Mouse (Mus musculus): Measurements from ENCODE around the gene Hmg20b. TPM values are rescaled to one million over a fixed set of nuclear protein-coding genes. Genes with fewer than 3 reads are reported as not detected.
A peak's percentile ranks its signal among the peaks of the same experiment; 100 is the strongest.

Gene Hmg20b
- polyA plus RNA-seq, 1 experiment from 2014 or later: 99.8 TPM

DNA sequence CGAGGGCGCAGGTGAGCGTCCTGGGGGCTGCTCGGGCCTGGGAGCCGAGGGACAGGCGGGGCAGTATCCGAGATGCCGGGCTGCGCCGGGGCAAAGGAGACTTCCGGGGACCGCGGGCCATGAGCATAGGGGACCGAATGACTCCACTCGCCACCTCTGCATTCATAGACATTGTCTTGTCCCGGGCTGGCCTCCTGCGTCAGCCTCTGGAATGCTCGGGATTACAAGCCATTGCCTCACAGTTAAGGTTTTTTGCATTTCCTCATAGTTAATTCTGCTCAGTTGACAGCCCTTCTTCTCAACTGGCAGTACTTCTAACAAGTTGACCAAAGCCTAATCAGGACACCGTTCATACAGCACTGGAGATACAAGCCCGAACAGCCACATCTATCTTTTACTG is 28.8 kb downstream of the Hmg20b start:
- H3K9me3 ChIP-seq (ENCODE audit: control insufficient read depth): no peaks in the 10 kb centered on the region
- peak overlapping the region; percentile 89 for H3K9ac ChIP-seq (ENCODE audit: low read depth, low read length)
- peaks cover 49% of the 10 kb centered on the region for H3K36me3 ChIP-seq (ENCODE audit: control insufficient read depth, insufficient read depth)
- H3K4me1 ChIP-seq (replicated peaks; ENCODE audit: control insufficient read depth, insufficient read depth, low read length): peaks cover 7% of the 10 kb centered on the region; the same call in 1 of the 2 replicates
- peak overlapping the region; percentile 85 for H3K27ac ChIP-seq (ENCODE audit: low read depth, low read length)
- no peak for ATAC-seq
- H3K4me3 ChIP-seq (ENCODE audit: low read depth, low read length): peak overlapping the region; percentile 87
- H3K27me3 ChIP-seq (replicated peaks; ENCODE audit: control insufficient read depth, insufficient read depth, low read length): no peaks in the 10 kb centered on the region
- TF ChIP-seq CTCF (IDR thresholded peaks at IDR 0.05; ENCODE audit: low read depth): no peak
- 2% methylated on average over 20 of the region's 20 CpGs for WGBS
- H3K4me2 ChIP-seq (replicated peaks; ENCODE audit: low read depth): peak overlapping the region; percentile 72

DNA sequence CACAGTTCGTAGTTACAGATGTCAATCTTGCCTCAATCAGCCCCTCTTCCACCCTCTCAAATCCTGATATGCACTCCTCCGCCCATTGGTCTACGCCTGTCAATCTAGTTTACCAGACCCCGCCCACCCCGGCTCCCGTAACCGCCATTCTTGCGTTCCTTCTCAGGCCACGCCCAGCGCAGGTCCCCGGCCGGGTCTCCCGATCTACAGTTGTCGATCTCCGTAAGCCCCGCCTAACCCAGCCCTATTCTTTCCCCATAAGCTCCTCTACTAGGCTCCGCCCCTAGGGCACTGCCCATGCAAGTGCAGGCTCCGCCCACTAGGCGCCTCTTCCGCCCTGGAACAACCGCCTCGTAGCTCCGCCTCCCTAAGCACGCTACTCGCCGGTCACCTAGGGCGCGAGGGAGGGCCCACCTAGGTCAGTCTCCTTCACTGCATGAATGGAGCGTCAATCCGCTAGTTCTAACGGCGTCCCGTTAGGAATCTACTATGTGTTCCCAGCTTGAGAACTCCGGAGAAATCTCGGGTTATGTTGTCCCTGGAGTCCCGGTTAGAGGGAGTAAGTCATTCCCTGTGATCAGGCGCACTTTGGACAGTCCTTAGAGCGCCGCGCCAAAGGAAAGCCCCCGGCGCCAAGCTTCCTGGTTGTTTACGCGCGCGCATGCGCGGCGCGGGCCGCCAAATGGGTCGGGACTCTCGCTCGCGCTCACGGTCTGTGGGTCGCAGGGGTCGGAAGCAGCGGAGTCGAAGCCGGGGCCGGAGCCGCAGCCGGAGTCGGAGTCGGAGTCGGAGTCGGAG is 29.5 kb downstream of the Hmg20b start, which contains the start of gene Cactin:
Gene Cactin (plus strand): TSS at position 554 of the 798 bp plus-strand sequence.
- peak within 1 kb of the TSS; percentile 85 for H3K27ac ChIP-seq (ENCODE audit: low read depth, low read length)
- peak within 1 kb of the TSS; percentile 87 for H3K4me3 ChIP-seq (ENCODE audit: low read depth, low read length)
- H3K4me2 ChIP-seq (replicated peaks; ENCODE audit: low read depth): peak within 1 kb of the TSS; percentile 72
- peak within 1 kb of the TSS; percentile 89 for H3K9ac ChIP-seq (ENCODE audit: low read depth, low read length)
- peak; percentile 52 for TF ChIP-seq CTCF (IDR thresholded peaks at IDR 0.05; ENCODE audit: low read depth)
- H3K27me3 ChIP-seq (replicated peaks; ENCODE audit: control insufficient read depth, insufficient read depth, low read length): no peaks in the 10 kb centered on the region
- WGBS: under 1% methylated on average over 68 of the region's 68 CpGs
- H3K4me1 ChIP-seq (replicated peaks; ENCODE audit: control insufficient read depth, insufficient read depth, low read length): peaks cover 7% of the 10 kb centered on the region; the same call in 1 of the 2 replicates
- ATAC-seq: peak; percentile 89
- H3K9me3 ChIP-seq (ENCODE audit: control insufficient read depth): no peaks in the 10 kb centered on the region
- peaks cover 46% of the 10 kb centered on the region for H3K36me3 ChIP-seq (ENCODE audit: control insufficient read depth, insufficient read depth)

- ATAC-seq: peak; percentile 3; the same call in 1 of the 2 replicates
- Histone ChIP-seq H3K4me1 (replicated peaks; ENCODE audit: control insufficient read depth, insufficient read depth, low read length) (peaks cover 7% of the 10 kb centered on the region; the same call in 1 of the 2 replicates), H3K4me3 (ENCODE audit: low read depth, low read length) (peak overlapping the region; percentile 87), H3K4me2 (replicated peaks; ENCODE audit: low read depth) (peak overlapping the region; percentile 72), H3K27ac (ENCODE audit: low read depth, low read length) (peak overlapping the region; percentile 65), H3K9ac (ENCODE audit: low read depth, low read length) (peak overlapping the region; percentile 53), H3K36me3 (ENCODE audit: control insufficient read depth, insufficient read depth) (peaks cover 46% of the 10 kb centered on the region), H3K27me3 (replicated peaks; ENCODE audit: control insufficient read depth, insufficient read depth, low read length) (no peaks in the 10 kb centered on the region), H3K9me3 (ENCODE audit: control insufficient read depth) (no peaks in the 10 kb centered on the region)
- under 1% methylated on average over 38 of the region's 38 CpGs for WGBS
- no peak for TF ChIP-seq CTCF (IDR thresholded peaks at IDR 0.05; ENCODE audit: low read depth)
Observed at GRCm38 (mm10) chr10:81319741-81320549, 30.3 kb downstream of the Hmg20b start.

GRCm38 (mm10) chr10:81319330-81319699 is 31.0 kb downstream of the Hmg20b start:
- 33% methylated on average over 8 of the region's 8 CpGs for WGBS
- 0 out of 2 replicates have a peak overlapping the region, but pooled peaks have one; percentile 53 for H3K9ac ChIP-seq (ENCODE audit: low read depth, low read length)
- H3K27ac ChIP-seq (ENCODE audit: low read depth, low read length): no peak overlapping the region
- peaks cover 46% of the 10 kb centered on the region for H3K36me3 ChIP-seq (ENCODE audit: control insufficient read depth, insufficient read depth)
- TF ChIP-seq CTCF (IDR thresholded peaks at IDR 0.05; ENCODE audit: low read depth): peak; percentile 54
- no peak for ATAC-seq
- H3K27me3 ChIP-seq (replicated peaks; ENCODE audit: control insufficient read depth, insufficient read depth, low read length): no peaks in the 10 kb centered on the region
- H3K4me2 ChIP-seq (replicated peaks; ENCODE audit: low read depth): peak overlapping the region; percentile 72
- peak overlapping the region; percentile 87; the same call in 1 of the 2 replicates for H3K4me3 ChIP-seq (ENCODE audit: low read depth, low read length)
- no peaks in the 10 kb centered on the region for H3K9me3 ChIP-seq (ENCODE audit: control insufficient read depth)
- H3K4me1 ChIP-seq (replicated peaks; ENCODE audit: control insufficient read depth, insufficient read depth, low read length): peaks cover 7% of the 10 kb centered on the region; the same call in 1 of the 2 replicates

GRCm38 (mm10) chr10:81318589-81319329 is 31.5 kb downstream of the Hmg20b start:
- Histone ChIP-seq H3K4me3 (ENCODE audit: low read depth, low read length) (no peak overlapping the region), H3K4me2 (replicated peaks; ENCODE audit: low read depth) (peak overlapping the region; percentile 72; the same call in 1 of the 2 replicates), H3K27me3 (replicated peaks; ENCODE audit: control insufficient read depth, insufficient read depth, low read length) (no peaks in the 10 kb centered on the region), H3K4me1 (replicated peaks; ENCODE audit: control insufficient read depth, insufficient read depth, low read length) (peaks cover 7% of the 10 kb centered on the region; the same call in 1 of the 2 replicates), H3K9me3 (ENCODE audit: control insufficient read depth) (no peaks in the 10 kb centered on the region), H3K9ac (ENCODE audit: low read depth, low read length) (no peak overlapping the region), H3K27ac (ENCODE audit: low read depth, low read length) (no peak overlapping the region), H3K36me3 (ENCODE audit: control insufficient read depth, insufficient read depth) (peaks cover 46% of the 10 kb centered on the region)
- TF ChIP-seq CTCF (IDR thresholded peaks at IDR 0.05; ENCODE audit: low read depth): no peak
- no peak for ATAC-seq
- WGBS: 88% methylated on average over 13 of the region's 13 CpGs
